Mouse (Mus musculus): ENCODE data around the gene 4931409K22Rik. TPM values are rescaled to one million over a fixed set of nuclear protein-coding genes. Genes with fewer than 3 reads are reported as not detected.
A peak's percentile ranks its signal among the peaks of the same experiment; 100 is the strongest.

4931409K22Rik gene
- polyA plus RNA-seq (2011; ENCODE audit: insufficient read depth, insufficient read length, low replicate concordance, missing spikeins), result 4.7 TPM in 1 of 2 replicates, not detected in the other

GRCm38 (mm10) chr5:24556709-24557108 lies at the start of gene 4931409K22Rik:
4931409K22Rik (minus strand) TSS chr5:24556809.
- no peak within 1 kb of the TSS for H3K27ac ChIP-seq (ENCODE audit: control insufficient read depth, insufficient read depth, low read depth, low read length, poor library complexity)

DNA sequence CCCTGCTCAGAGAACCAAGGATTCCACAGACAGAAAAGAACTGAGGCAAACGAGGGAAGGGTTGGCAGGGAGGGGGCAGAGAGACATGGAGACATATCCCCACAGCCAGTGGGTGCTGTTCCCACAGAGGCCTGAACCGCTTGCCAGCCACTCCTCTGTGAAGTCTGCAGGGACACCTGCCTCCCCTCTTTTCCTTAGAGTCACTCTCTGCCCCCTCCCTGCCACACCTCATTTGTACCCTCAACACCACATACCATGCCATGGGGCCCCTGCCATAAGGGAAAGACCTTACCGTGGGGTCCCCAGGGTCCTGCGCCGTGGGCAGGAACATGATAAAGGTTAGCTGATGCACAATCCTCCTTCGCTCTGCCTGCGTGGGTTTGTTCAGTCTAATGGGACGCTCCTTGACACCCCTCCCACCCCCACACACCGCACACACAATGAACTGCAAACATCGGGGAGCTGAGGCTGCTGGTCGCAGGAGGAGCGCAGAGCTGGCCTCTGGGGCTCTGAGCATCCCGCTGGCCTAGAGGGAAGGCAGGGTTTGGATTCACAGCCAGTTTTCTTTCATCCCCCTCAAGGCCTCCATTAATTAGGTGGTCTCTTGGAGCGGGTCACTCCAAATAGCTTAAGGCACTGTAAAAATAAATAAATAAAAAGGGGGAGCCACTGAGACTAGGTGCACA lies 49.5 kb upstream of the 4931409K22Rik start:
- H3K27ac ChIP-seq (ENCODE audit: control insufficient read depth, insufficient read depth, low read depth, low read length, poor library complexity), result no peak overlapping the region
- H3K4me1 ChIP-seq (ENCODE audit: control insufficient read depth, insufficient read depth, low read length), result no peaks in the 10 kb centered on the region
- H3K4me3 ChIP-seq (replicated peaks; ENCODE audit: control insufficient read depth, low read depth, low read length), result no peak overlapping the region
- no peak for TF ChIP-seq POLR2A (IDR thresholded peaks at IDR 0.05; ENCODE audit: borderline replicate concordance, control insufficient read depth, low read depth, low read length)
- no peak for TF ChIP-seq CTCF (IDR thresholded peaks at IDR 0.05; ENCODE audit: control insufficient read depth, insufficient read depth, low read length)
- WGBS, result 76% methylated on average over 14 of the region's 14 CpGs

More at GRCm38 (mm10) chr5:24556709-24557108, at the start of gene 4931409K22Rik:
- 72% methylated on average over 2 of the region's 2 CpGs for WGBS
- Histone ChIP-seq H3K4me1 (ENCODE audit: control insufficient read depth, insufficient read depth, low read length) (no peaks in the 10 kb centered on the region), H3K4me3 (replicated peaks; ENCODE audit: control insufficient read depth, low read depth, low read length) (no peak within 1 kb of the TSS)
- TF ChIP-seq CTCF (IDR thresholded peaks at IDR 0.05; ENCODE audit: control insufficient read depth, insufficient read depth, low read length) (no peak), POLR2A (IDR thresholded peaks at IDR 0.05; ENCODE audit: borderline replicate concordance, control insufficient read depth, low read depth, low read length) (no peak)

GRCm38 (mm10) chr5:24605321-24605979 lies 48.8 kb upstream of the 4931409K22Rik start:
- Histone ChIP-seq H3K4me3 (replicated peaks; ENCODE audit: control insufficient read depth, low read depth, low read length) (no peak overlapping the region), H3K4me1 (ENCODE audit: control insufficient read depth, insufficient read depth, low read length) (no peaks in the 10 kb centered on the region), H3K27ac (ENCODE audit: control insufficient read depth, insufficient read depth, low read depth, low read length, poor library complexity) (no peak overlapping the region)
- TF ChIP-seq POLR2A (IDR thresholded peaks at IDR 0.05; ENCODE audit: borderline replicate concordance, control insufficient read depth, low read depth, low read length), result no peak
- no peak for TF ChIP-seq CTCF (IDR thresholded peaks at IDR 0.05; ENCODE audit: control insufficient read depth, insufficient read depth, low read length)
- WGBS, result 64% methylated on average over 6 of the region's 6 CpGs

- Histone ChIP-seq H3K4me1 (ENCODE audit: control insufficient read depth, insufficient read depth, low read length) (no peaks in the 10 kb centered on the region), H3K4me3 (replicated peaks; ENCODE audit: control insufficient read depth, low read depth, low read length) (no peak overlapping the region), H3K27ac (ENCODE audit: control insufficient read depth, insufficient read depth, low read depth, low read length, poor library complexity) (peak overlapping the region; percentile 21; the same call in 1 of the 2 replicates)
- TF ChIP-seq CTCF (IDR thresholded peaks at IDR 0.05; ENCODE audit: control insufficient read depth, insufficient read depth, low read length), result no peak
- no peak for TF ChIP-seq POLR2A (IDR thresholded peaks at IDR 0.05; ENCODE audit: borderline replicate concordance, control insufficient read depth, low read depth, low read length)
- under 1% methylated on average over 46 of the region's 46 CpGs for WGBS
These were observed 48.1 kb upstream of the 4931409K22Rik start for GRCm38 (mm10) chr5:24604656-24605100.

- no peak for TF ChIP-seq CTCF (IDR thresholded peaks at IDR 0.05; ENCODE audit: control insufficient read depth, insufficient read depth, low read length)
- no peak for TF ChIP-seq POLR2A (IDR thresholded peaks at IDR 0.05; ENCODE audit: borderline replicate concordance, control insufficient read depth, low read depth, low read length)
- 44% methylated on average over 12 of the region's 12 CpGs for WGBS
- Histone ChIP-seq H3K4me3 (replicated peaks; ENCODE audit: control insufficient read depth, low read depth, low read length) (no peak overlapping the region), H3K27ac (ENCODE audit: control insufficient read depth, insufficient read depth, low read depth, low read length, poor library complexity) (peak overlapping the region; percentile 21; the same call in 1 of the 2 replicates), H3K4me1 (ENCODE audit: control insufficient read depth, insufficient read depth, low read length) (no peaks in the 10 kb centered on the region)
These were observed 47.6 kb upstream of the 4931409K22Rik start for GRCm38 (mm10) chr5:24604080-24604655.

DNA sequence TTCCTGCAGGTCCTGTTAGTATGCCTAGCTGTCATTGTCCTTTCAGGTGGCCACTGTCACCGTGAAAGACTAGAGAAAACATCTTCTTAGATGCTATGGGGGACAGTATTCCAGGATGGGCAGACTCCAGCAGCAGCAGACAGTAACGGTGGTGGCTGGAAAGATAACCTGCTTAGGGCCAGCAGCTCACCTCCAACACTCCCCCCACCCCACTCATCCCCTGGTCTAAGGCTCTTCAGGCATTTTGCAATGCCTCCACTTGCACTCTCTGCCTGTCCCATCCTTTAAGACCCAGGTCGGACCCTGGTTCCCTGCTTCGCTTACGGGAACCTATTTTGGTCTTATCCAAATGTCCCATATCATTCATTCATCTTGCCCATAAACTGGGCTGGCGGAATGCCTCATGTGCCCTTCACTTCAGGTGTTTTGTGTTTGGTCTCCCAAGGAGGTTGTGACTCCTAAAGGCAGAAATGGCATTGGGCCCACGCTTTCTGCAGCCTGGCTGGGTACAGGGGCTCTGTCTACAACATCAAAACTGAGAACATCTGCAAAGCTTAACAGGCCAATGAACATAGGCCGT lies 46.9 kb upstream of the 4931409K22Rik start:
- H3K4me3 ChIP-seq (replicated peaks; ENCODE audit: control insufficient read depth, low read depth, low read length), result no peak overlapping the region
- no peaks in the 10 kb centered on the region for H3K4me1 ChIP-seq (ENCODE audit: control insufficient read depth, insufficient read depth, low read length)
- H3K27ac ChIP-seq (ENCODE audit: control insufficient read depth, insufficient read depth, low read depth, low read length, poor library complexity), result no peak overlapping the region
- TF ChIP-seq POLR2A (IDR thresholded peaks at IDR 0.05; ENCODE audit: borderline replicate concordance, control insufficient read depth, low read depth, low read length) (no peak), CTCF (IDR thresholded peaks at IDR 0.05; ENCODE audit: control insufficient read depth, insufficient read depth, low read length) (no peak)
- 70% methylated on average over 8 of the region's 8 CpGs for WGBS

- Histone ChIP-seq H3K4me3 (replicated peaks; ENCODE audit: control insufficient read depth, low read depth, low read length) (no peak overlapping the region), H3K4me1 (ENCODE audit: control insufficient read depth, insufficient read depth, low read length) (no peaks in the 10 kb centered on the region), H3K27ac (ENCODE audit: control insufficient read depth, insufficient read depth, low read depth, low read length, poor library complexity) (no peak overlapping the region; the same call in 1 of the 2 replicates)
- TF ChIP-seq POLR2A (IDR thresholded peaks at IDR 0.05; ENCODE audit: borderline replicate concordance, control insufficient read depth, low read depth, low read length) (no peak), CTCF (IDR thresholded peaks at IDR 0.05; ENCODE audit: control insufficient read depth, insufficient read depth, low read length) (no peak)
- 3% methylated on average over 16 of the region's 16 CpGs for WGBS
These were observed 46.2 kb upstream of the 4931409K22Rik start for GRCm38 (mm10) chr5:24602751-24603343.
